Mouse (Mus musculus): ENCODE data around the gene Cd300ld4. TPM values are rescaled to one million over a fixed set of nuclear protein-coding genes. Genes with fewer than 3 reads are reported as not detected.
"Not testable (repeated sequence)": the region's sequence is repeated elsewhere in the genome, so short reads cannot be mapped to it uniquely, and the experiment has no call there.

The Cd300ld4 gene
- under 1 TPM in 1 of 2 experiments, not detected in 1; 0.50 TPM for total RNA-seq (2021)

GRCm38 (mm10) chr11:115026912-115027311 lies at the start of gene Cd300ld4:
TSS of gene Cd300ld4 (minus strand) at chr11:115027012.
- intact Hi-C loops (cut with DNase I): not testable (repeated sequence)

DNA sequence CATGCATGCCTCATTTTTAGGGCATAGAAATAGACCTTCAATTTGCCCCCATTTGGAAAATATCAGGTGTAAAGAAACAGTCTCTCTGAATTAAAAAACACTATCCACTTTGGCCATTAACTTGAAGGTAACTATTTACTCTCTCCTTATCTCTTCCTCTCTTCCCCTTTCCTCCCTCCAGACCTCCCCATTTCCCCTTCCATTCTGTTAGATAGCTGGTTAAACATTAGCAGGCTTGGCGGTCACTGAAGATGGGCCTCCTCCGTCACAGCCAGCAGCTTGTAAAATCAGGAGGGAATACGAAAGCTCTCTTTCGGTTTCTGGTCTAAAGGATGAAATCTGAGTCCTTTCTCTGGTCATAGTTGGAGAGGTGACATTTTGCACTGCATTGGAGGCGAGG lies 49.0 kb upstream of the Cd300ld4 start:
- intact Hi-C loops (cut with DNase I): no loop called here
- no peak for DNase-seq (ENCODE audit: low spot score)

More at GRCm38 (mm10) chr11:115026912-115027311, at the start of gene Cd300ld4:
- not testable (repeated sequence) for DNase-seq (ENCODE audit: low spot score)

GRCm38 (mm10) chr11:115075407-115075806 lies 48.6 kb upstream of the Cd300ld4 start:
- intact Hi-C loops (cut with DNase I): no loop called here
- no peak for DNase-seq (ENCODE audit: low spot score)

DNA sequence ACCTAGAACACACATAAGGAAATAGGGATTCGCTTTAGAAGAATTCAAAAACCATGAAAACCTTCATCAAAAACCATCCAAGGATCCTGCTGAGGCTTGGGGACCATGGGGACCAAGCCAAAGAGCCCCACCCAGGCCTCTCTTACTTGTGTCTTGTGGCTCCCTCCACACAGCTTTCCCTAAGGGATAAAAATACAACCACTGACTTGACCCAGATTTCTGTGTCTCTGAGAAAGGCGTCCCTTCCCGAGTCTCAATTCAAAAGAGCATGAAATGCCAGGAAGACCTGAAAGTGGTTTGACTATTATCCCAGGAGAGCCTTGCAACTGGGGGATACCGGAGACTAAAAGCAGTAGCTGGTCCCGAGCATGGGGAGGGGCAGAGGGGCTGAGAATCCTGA lies 46.2 kb upstream of the Cd300ld4 start:
- intact Hi-C loops (cut with DNase I): no loop called here
- no peak for DNase-seq (ENCODE audit: low spot score)

DNA sequence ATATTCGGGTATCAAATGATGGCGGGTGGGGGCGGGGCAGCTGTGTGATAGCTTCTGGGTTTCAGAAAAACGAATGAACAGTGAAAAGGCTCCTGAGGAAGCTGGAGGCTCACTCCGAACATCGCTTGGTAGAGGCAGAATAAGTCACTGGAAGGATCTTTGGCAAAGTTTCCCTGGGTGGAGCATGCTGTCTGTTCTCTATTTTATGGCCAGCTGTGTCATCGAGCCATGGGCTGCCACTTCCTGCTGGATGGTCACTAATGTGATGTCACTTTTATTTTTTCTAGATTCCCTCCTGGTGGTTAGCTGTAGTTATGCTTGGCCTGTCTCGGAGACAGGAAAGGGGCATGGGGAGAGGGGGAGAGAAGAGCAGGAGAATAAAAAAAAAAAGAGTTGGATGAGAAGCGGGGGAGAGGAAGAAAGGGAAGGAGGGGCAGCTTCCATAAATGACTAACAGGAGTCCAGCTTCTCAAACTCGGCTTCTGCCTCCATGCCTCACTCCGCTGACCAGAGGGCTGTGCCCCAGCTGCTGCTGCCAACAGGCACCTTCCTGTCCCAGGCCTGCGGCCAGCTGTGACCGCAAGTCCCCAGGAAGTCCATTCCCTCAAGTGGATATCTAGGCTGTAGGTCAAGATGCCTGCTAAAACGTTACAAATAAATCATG lies 45.0 kb upstream of the Cd300ld4 start:
- intact Hi-C loops (cut with DNase I): no loop called here
- DNase-seq (ENCODE audit: low spot score): peak; percentile 23

- intact Hi-C loops (cut with DNase I): no loop called here
- no peak for DNase-seq (ENCODE audit: low spot score)
These were observed 44.3 kb upstream of the Cd300ld4 start for GRCm38 (mm10) chr11:115071015-115071551.

- intact Hi-C loops (cut with DNase I): no loop called here
- DNase-seq (ENCODE audit: low spot score): no peak
These were observed 40.0 kb upstream of the Cd300ld4 start for GRCm38 (mm10) chr11:115066768-115067167.

- DNase-seq (ENCODE audit: low spot score): no peak
- intact Hi-C loops (cut with DNase I): no loop called here
These were observed 35.3 kb upstream of the Cd300ld4 start, which contains the start of gene Cd300e for GRCm38 (mm10) chr11:115062077-115062476. TSS of gene Cd300e (minus strand) at chr11:115062177.

DNA sequence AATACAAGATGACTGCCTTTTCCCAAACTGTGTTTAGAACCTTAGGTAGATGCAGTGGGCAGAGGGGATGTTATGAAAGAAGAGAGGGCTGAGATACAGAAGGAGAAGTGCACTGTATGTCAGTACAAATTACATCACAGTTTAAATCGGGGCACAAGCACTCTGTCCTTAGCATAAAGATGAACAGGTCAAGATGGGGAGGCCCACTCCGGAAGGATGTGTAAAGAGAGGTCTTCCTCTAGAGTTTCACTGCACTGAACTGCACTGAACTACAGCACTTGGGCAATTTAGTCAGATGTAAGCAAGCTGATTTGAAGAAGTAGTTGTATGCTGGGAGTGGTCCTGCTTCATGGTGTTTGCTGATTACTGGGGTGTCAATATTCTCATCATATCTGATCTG lies 33.0 kb upstream of the Cd300ld4 start:
- intact Hi-C loops (cut with DNase I): loop anchor here (10.0 kb wide), 1 partner anchor 245 kb away; no protein-coding TSS in a partner anchor
- no peak for DNase-seq (ENCODE audit: low spot score)

DNA sequence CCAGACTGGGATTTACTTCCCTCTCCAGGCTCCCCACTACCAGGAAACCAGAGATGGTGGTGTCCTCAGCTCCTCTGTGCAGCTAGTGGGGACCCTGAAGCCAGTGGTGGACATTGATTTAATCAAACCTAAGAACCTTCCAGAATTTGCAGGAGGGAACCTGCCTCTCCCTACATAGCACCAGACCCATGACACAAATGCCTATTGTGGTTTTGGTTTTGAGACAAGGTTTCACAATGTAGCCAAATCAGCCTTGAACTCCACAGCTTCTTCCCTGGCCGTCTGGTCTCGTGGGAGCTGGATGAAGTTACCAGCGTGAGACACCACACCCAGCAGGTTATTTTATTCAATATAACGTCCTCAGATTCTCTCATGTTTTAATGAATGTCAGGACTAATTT lies 31.9 kb upstream of the Cd300ld4 start:
- DNase-seq (ENCODE audit: low spot score): no peak
- intact Hi-C loops (cut with DNase I): loop anchor here (10.0 kb wide), 1 partner anchor 244 kb away; no protein-coding TSS in a partner anchor

- no peak for DNase-seq (ENCODE audit: low spot score)
- intact Hi-C loops (cut with DNase I): loop anchor here (10.0 kb wide), 1 partner anchor 240 kb away; no protein-coding TSS in a partner anchor
These were observed 27.7 kb upstream of the Cd300ld4 start for GRCm38 (mm10) chr11:115054537-115054936.

DNA sequence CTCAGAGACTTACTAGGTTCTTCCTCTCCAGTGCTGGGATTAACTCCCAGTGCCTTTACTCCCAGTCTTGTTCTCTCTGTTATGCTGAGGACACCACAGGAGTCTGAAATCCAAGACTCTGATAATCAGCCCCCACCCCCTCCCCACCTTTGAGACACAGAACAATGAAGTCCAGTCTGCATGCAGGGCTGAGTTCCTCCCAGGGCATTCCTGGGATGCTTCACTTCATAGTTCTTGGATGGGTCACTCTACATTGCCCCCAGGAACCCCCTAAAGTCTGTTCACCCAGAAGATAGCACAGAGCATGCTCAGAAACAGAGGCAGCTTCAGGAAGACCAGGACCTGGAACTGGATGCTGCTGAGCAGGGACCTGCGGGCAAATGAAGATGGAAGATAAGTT lies 26.2 kb upstream of the Cd300ld4 start:
- intact Hi-C loops (cut with DNase I): loop anchor here (10.0 kb wide), 1 partner anchor 238 kb away; no protein-coding TSS in a partner anchor

DNA sequence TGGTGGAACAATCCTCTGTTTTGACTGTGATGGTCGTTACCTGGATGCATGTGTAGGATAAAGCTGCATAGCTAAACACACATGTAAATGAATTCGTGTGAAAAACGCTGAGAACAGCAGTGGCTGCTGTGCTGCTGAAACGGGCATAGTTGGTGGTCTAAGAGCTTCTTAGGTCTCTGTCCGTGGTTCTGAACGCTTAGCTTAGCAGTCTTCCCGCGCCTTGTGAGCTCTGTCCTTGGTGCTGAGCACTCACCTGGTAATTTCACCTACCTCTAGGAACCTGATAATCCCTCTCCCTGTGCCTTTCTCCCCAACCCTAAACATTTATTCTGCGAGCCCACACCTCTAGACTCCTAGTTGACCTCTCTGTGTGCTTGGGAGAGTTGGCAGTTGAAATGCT lies 25.4 kb upstream of the Cd300ld4 start:
- intact Hi-C loops (cut with DNase I): loop anchor here (10.0 kb wide), 1 partner anchor 237 kb away; no protein-coding TSS in a partner anchor
- no peak for DNase-seq (ENCODE audit: low spot score)

More for the DNA sequence above, 26.2 kb upstream of the Cd300ld4 start:
- no peak for DNase-seq (ENCODE audit: low spot score)

DNA sequence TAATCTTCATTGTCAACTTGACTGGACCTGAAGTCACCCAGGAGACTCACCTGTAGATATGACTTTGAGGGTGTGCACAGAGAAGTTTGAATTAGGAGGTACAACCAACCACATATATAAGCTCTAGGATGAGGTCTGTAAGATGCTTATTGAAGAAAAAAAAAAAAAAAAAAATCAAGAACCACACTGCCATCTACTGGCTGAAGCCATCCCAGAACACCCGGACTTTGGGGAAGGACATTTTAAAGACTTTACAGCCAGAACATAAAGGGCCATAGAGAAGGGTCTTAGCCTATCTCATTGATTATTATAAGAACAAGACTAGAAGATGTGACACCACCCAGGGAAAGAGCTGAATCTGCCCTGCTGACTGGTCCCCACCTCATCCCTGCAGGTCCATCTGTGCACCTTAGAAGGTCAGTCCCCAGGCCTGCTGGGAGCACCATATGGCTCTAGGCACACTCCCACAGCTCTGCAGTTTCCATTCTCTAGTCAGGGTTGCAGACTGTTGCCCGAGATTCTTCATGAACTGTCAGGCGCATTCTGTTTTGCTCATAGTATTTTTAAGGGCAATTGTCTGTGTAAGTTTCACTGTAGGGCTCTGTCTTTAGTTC lies 22.6 kb upstream of the Cd300ld4 start:
- intact Hi-C loops (cut with DNase I): no loop called here
- no peak for DNase-seq (ENCODE audit: low spot score)

DNA sequence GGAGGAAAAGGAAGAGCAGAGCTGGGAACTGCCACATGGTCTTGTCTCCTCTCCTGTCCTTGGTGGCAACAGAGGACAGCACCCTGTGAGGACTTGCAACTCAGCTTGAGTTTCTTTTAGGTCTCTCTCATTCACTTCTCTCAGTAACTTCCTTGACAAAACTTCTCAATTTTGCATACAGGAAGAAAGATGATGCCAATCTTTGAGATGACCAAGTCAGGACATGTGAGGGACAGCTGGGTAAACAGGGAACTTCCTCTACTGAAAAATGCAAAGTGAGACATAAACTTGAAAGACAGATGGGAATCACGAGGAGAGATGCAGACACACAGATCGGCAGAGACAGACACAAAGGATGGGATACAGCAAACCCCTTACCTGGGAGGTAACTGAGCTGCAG lies 21.4 kb upstream of the Cd300ld4 start, which contains the start of gene Cd300ld3:
Gene Cd300ld3, minus strand, starts transcription at position 151 of the 400 bp plus-strand sequence.
- intact Hi-C loops (cut with DNase I): no loop called here
- DNase-seq (ENCODE audit: low spot score): no peak

- intact Hi-C loops (cut with DNase I); DNase-seq (ENCODE audit: low spot score): not testable (repeated sequence)
These were observed 10.9 kb upstream of the Cd300ld4 start, which contains the start of gene Cd300ld5 for GRCm38 (mm10) chr11:115037669-115038068. TSS of gene Cd300ld5 (minus strand) at chr11:115037769.

DNA sequence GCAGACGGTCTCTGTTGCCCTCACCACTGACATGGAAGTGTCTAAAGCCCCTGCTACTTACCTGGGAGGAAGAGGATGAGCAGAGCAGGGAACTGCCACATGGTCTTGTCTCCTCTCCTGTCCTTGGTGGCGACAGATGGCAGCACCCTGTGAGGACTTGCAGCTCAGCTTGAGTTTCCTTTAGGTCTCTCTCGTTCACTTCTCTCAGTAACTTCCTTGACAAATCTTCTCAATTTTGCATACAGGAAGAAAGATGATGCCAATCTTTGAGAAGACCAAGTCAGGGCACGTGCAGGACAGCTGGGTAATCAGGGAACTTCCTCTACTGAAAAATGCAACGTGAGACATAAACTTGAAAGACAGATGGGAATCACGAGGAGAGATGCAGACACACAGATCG lies 10.7 kb downstream of the Cd300ld4 start, which contains the start of gene Cd300ld2:
Gene Cd300ld2, minus strand, starts transcription at position 101 of the 400 bp plus-strand sequence.
- DNase-seq (ENCODE audit: low spot score); intact Hi-C loops (cut with DNase I): not testable (repeated sequence)

DNA sequence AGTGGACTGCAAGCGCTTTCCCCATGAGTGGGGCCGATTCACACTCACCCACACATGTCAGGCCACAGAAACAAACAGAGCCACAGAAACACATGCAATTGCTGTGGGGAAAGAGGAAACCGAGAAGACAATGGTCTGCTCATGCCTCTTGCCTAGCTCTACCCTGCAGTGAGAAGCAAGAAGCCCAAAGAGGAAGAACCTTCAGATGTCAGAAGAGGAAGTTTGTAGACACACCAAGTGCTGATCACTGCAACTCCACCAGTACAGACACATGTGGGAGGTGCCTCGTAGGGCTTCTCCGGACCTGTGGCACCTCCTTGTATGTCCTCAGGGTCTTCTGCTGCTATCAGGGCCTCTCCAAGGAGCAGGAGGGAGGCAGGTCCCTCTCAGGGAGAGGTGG lies 22.7 kb downstream of the Cd300ld4 start:
- intact Hi-C loops (cut with DNase I): no loop called here
- no peak for DNase-seq (ENCODE audit: low spot score)

DNA sequence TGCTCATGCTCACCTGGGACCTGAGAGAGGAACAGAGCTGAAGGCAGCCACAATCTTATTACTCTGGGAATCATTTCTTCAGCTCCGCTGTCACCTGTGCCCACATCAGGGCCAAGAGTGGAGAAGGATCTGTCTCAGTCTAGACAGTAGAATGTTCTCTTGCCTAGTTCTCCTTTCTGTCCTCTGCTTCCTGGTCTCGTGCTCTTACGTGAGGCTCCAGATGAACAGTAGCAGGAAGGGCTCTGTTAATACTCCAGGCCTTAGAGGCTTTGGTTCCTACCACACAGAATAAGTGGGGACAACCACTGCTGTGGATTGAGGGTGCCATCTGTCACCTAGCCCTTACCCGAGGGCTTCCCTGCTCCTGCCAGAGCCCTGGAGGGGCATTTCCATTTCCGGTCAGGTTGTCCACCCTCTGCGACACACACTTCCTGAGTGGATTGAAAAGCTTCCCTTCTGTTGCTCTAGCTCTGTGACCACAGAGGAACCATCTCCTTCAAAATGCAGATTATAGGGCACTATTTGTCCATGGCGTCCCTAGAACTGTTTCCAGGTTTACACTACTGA lies 25.3 kb downstream of the Cd300ld4 start, which contains the start of gene Cd300c2:
Gene Cd300c2, minus strand, starts transcription at position 407 of the 567 bp plus-strand sequence.
- no peak for DNase-seq (ENCODE audit: low spot score)
- intact Hi-C loops (cut with DNase I): no loop called here

GRCm38 (mm10) chr11:114989793-114990192 lies 37.0 kb downstream of the Cd300ld4 start, which contains the start of gene Cd300ld:
TSS of gene Cd300ld (minus strand) at chr11:114989922.
- no peak for DNase-seq (ENCODE audit: low spot score)

More at GRCm38 (mm10) chr11:114989793-114990192, 37.0 kb downstream of the Cd300ld4 start, which contains the start of gene Cd300ld:
- intact Hi-C loops (cut with DNase I): no loop called here
